Mouse (Mus musculus) lung, postnatal 0 days (tissue): ENCODE measurements around the gene Col9a3. TPM values are rescaled to one million over a fixed set of nuclear protein-coding genes. Genes with fewer than 3 reads are reported as not detected.

Source experiments
- ATAC-seq: fragments of 200-750 bp; cut with Nextera tagmentation; 2 replicates; pipeline ENCODE4 v1.8.0; 2017; ENCODE audit warnings: moderate library complexity
- DNase-seq: peaks from one replicate; pipeline ENCODE4 v3.0.0-alpha.2; 2016; ENCODE audit warnings: low spot score
- H3K27ac ChIP-seq: fragments of 300-500 bp; sonication (generic); 2 replicates; pipeline ENCODE4 v1.5.1; 2014; ENCODE audit warnings: antibody characterized with exemption, mild to moderate bottlenecking, low read length, mixed read lengths
- H3K27me3 ChIP-seq: fragments of 300-500 bp; sonication (generic); replicated peaks from 2 replicates; pipeline ENCODE4 v1.6.1; 2014; ENCODE audit warnings: low read length, mixed read lengths; ENCODE audit not compliant: insufficient read depth
- H3K36me3 ChIP-seq: fragments of 300-500 bp; sonication (generic); 2 replicates; pipeline ENCODE4 v1.6.1; 2014; ENCODE audit warnings: low read length, mixed read lengths; ENCODE audit not compliant: insufficient read depth
- H3K4me1 ChIP-seq: fragments of 300-500 bp; sonication (generic); 2 replicates; pipeline ENCODE4 v1.6.1; 2014; ENCODE audit warnings: antibody characterized with exemption, low read depth, low read length, mixed read lengths; ENCODE audit not compliant: insufficient read depth
- H3K4me2 ChIP-seq: fragments of 300-500 bp; sonication (generic); replicated peaks from 2 replicates; pipeline ENCODE4 v1.6.1; 2014; ENCODE audit warnings: low read depth, mild to moderate bottlenecking, low read length, moderate library complexity, mixed read lengths
- H3K4me3 ChIP-seq: fragments of 300-500 bp; sonication (generic); 2 replicates; pipeline ENCODE4 v1.5.1; 2014; ENCODE audit warnings: low read depth, low read length
- H3K9ac ChIP-seq: fragments of 300-500 bp; sonication (generic); replicated peaks from 2 replicates; pipeline ENCODE4 v1.6.1; 2014; ENCODE audit warnings: low read depth, mild to moderate bottlenecking
- H3K9me3 ChIP-seq: fragments of 300-500 bp; sonication (generic); 2 replicates; pipeline ENCODE4 v1.6.1; 2016; ENCODE audit warnings: low read length, mixed read lengths
- CTCF ChIP-seq: IDR thresholded peaks from 2 replicates; pipeline ENCODE4 v1.5.1; 2016; ENCODE audit warnings: antibody characterized with exemption, mild to moderate bottlenecking
- EP300 ChIP-seq: IDR thresholded peaks from 2 replicates; pipeline ENCODE4 v1.6.1; 2016; ENCODE audit warnings: antibody characterized with exemption, mild to moderate bottlenecking, control low read depth
- WGBS: fragments of 180-500 bp; shearing (Covaris S2); extraction: QIAGEN DNeasy Blood & Tissue Kit; methylation state at CpG from one replicate; pipeline ENCODE4 v1.1.7; 2014; 5-methylcytosine and 5-hydroxymethylcytosine counted together
- polyA plus RNA-seq: library from polyadenylated mRNA; unstranded; fragments of >200 nt; fragmentation: Nextera tagmentation; extraction: Ambion mirVana; gene quantifications from 2 replicates; pipeline ENCODE4 v1.2.1, GENCODE M21; 2015

Col9a3 gene
- polyA plus RNA-seq, 1 experiment from 2014 or later, result 0.33 TPM

DNA sequence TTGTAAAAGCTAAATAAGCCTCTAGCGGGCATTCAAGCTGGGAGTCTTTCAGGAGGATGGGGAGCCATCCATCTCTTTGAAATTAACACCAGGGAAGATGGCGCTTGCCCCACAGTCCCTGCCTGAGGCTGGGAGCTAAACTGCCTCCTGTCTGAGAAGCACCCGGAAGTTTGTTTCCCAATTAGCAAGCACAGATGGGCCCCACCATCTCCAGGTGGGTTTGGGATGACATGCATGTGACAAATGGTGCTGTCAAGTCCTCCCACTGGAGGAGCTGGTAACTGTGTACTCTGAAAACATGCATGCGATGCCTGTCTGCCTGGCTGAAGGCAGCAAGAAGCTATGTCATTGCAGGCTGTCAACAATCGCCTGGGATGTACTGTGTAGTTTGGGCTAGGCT is 33.7 kb upstream of the Col9a3 start:
- TF ChIP-seq EP300, result no peak
- TF ChIP-seq CTCF, result no peak
- WGBS, result 31% methylated on average over 5 of the region's 5 CpGs
- H3K4me2 ChIP-seq, result no peak overlapping the region

DNA sequence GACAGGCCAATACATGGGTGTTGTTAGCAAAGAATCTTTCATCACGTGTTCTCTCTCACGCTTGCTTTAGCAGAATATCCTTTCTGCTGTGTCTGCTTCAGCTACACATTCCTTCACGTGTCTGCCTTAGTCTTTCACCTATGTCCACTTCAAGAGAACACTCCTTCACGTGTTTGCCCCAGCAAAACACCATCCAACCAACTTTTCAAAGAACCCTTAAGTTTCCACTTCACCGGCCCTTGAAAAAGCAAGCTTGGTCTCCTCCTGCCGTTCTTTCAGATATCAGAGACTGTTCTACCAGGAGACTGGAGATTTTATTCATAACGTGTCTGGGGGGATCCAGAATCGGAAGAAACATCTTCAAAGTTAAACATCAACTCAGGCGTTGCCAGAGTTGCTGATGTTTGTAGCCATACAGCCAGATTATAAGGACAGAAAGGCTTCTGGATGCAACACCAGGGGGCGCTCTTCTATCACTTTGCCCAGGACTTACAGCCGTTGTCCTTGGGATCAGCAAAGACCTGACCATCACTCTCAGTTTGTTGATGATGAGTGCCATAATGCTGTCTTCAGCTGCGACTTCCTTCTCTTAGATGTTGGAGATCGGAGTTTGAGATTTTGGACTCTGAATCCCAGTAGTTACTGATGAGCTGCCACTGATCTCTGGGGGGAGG is 31.2 kb upstream of the Col9a3 start:
- 18% methylated on average over 13 of the region's 13 CpGs for WGBS
- Histone ChIP-seq H3K9ac (no peak overlapping the region), H3K4me2 (no peak overlapping the region), H3K9me3 (no peaks in the 10 kb centered on the region), H3K27me3 (peaks cover 3% of the 10 kb centered on the region; the same call in 1 of the 2 replicates), H3K36me3 (no peaks in the 10 kb centered on the region), H3K4me3 (no peak overlapping the region), H3K4me1 (peaks cover 8% of the 10 kb centered on the region; the same call in 1 of the 2 replicates), H3K27ac (no peak overlapping the region)
- ATAC-seq, result peak; percentile 66
- no peak for TF ChIP-seq EP300
- peak; percentile 85 for TF ChIP-seq CTCF
- peak; percentile 79 for DNase-seq

More for the DNA sequence above, 33.7 kb upstream of the Col9a3 start:
- no peaks in the 10 kb centered on the region for H3K9me3 ChIP-seq
- H3K36me3 ChIP-seq, result no peaks in the 10 kb centered on the region
- H3K9ac ChIP-seq, result no peak overlapping the region
- H3K27ac ChIP-seq, result no peak overlapping the region
- H3K4me1 ChIP-seq, result 0 out of 2 replicates have a peak, but pooled peaks cover 5% of the 10 kb centered on the region
- no peak overlapping the region for H3K4me3 ChIP-seq
- DNase-seq, result no peak
- no peaks in the 10 kb centered on the region for H3K27me3 ChIP-seq
- no peak for ATAC-seq

DNA sequence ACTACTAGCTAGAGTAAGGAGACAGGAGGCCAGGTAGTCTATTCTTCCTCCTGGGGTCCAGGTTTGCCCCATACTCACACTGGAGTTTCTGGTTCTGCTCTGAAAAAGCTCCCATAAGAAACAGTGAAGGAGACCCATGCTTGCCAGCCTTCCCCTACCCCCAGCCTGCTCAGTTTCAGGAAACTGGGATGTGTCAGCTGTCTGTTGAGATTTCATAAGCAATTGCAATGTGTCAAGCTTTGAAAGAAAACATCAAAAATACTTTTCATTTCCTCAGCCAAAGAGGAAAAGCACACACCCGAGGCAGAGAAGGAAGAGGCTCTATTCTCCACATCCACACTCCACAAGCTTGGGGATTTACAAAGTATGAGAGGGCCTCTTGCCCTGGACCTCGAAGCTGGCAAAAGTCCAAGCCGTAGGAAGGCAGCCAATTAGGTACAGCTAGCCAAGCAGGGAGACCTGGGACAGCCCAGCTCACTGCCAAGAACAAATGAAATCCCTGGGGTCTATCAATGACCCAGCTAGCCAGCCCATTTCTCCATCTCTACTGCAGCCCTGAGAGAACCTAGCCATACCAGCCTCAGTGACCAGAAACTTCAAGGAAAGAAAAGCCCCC is 28.5 kb upstream of the Col9a3 start:
- no peak overlapping the region for H3K4me2 ChIP-seq
- H3K27me3 ChIP-seq, result peaks cover 3% of the 10 kb centered on the region; the same call in 1 of the 2 replicates
- 2% methylated on average over 3 of the region's 3 CpGs for WGBS
- TF ChIP-seq CTCF (no peak), EP300 (no peak)
- H3K4me1 ChIP-seq, result peaks cover 8% of the 10 kb centered on the region; the same call in 1 of the 2 replicates
- H3K4me3 ChIP-seq, result no peak overlapping the region
- no peak overlapping the region for H3K27ac ChIP-seq
- peak; percentile 56; the same call in 1 of the 2 replicates for ATAC-seq
- H3K9ac ChIP-seq, result no peak overlapping the region
- peak; percentile 44 for DNase-seq
- no peaks in the 10 kb centered on the region for H3K9me3 ChIP-seq
- no peaks in the 10 kb centered on the region for H3K36me3 ChIP-seq

DNA sequence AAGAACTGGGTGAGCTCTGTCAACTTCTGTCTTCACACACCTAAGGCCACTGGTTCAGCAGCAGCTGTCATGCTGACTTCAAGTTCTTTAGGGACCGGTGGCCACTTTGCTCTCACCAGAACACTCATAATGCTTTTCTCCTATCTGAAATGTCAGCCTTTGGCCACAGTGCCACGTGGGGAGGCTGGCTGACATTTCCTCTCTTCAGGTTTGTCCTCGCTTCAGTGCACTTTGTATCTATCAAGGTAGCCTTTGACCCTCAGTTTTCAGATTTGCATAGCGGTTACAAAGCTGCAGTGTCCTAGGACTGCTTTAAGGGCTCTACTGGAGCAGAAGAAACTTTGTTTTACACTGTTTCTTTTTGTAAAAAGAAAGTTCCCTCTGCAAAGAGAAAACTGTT is 21.1 kb upstream of the Col9a3 start:
- Histone ChIP-seq H3K4me1 (no peaks in the 10 kb centered on the region), H3K9me3 (no peaks in the 10 kb centered on the region), H3K36me3 (no peaks in the 10 kb centered on the region), H3K27ac (no peak overlapping the region), H3K4me3 (no peak overlapping the region), H3K9ac (no peak overlapping the region), H3K4me2 (no peak overlapping the region), H3K27me3 (no peaks in the 10 kb centered on the region)
- DNase-seq (no peak), ATAC-seq (no peak)
- no peak for TF ChIP-seq EP300
- TF ChIP-seq CTCF, result no peak
- 53% methylated on average over 4 of the region's 4 CpGs for WGBS

DNA sequence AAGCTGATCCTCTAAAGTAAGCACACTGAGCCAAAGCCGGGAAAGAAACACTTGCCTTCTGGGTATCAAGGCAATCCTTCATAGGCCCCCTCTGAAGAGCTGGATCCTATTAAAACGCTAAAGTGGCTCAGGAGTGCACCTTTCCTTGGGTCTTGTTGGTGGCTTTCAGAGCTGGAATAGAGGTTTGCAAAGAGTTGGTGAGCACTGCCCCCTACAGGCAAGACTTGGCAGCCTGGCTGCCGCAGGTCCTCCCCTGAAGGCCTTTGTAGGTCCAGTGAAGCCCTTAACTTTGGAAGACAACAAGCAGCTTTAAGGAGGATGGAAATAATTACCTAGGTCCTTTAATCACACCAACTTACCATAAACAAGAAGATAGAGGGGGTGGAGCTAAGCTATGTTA is 18.9 kb upstream of the Col9a3 start:
- TF ChIP-seq CTCF (peak; percentile 94), EP300 (no peak)
- DNase-seq (peak; percentile 83), ATAC-seq (no peak)
- no peak overlapping the region for H3K27ac ChIP-seq
- no peak overlapping the region for H3K4me2 ChIP-seq
- H3K36me3 ChIP-seq, result no peaks in the 10 kb centered on the region
- no peaks in the 10 kb centered on the region for H3K9me3 ChIP-seq
- no peak overlapping the region for H3K4me3 ChIP-seq
- WGBS, result 6% methylated on average over 3 of the region's 3 CpGs
- H3K4me1 ChIP-seq, result no peaks in the 10 kb centered on the region; the same call in 1 of the 2 replicates
- H3K9ac ChIP-seq, result no peak overlapping the region
- no peaks in the 10 kb centered on the region for H3K27me3 ChIP-seq

DNA sequence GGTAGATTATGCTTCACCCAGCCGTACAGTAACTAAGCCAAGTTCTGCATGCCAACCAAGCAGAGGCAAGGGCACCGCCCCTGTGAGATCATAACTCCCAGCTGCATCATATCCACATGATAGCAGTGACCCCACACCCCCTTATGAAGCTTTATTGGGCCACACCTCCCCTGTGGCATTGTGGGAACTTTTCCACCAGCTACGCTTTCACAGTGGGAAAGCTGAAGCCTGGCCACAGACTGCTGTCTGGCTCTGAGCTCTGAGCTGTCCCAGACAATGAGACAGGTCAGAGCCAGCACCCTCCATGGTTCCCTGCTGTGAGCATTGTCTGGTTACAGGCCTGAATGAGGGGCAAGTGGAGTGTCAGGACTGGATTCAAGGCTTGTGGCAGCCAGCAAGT is 16.6 kb upstream of the Col9a3 start, which contains the start of gene Mrgbp:
Gene Mrgbp, plus strand, starts transcription at position 303 of the 400 bp plus-strand sequence.
- no peak within 1 kb of the TSS for H3K4me2 ChIP-seq
- H3K27ac ChIP-seq, result no peak within 1 kb of the TSS
- no peak within 1 kb of the TSS for H3K9ac ChIP-seq
- no peaks in the 10 kb centered on the region for H3K9me3 ChIP-seq
- 0 out of 2 replicates have a peak, but pooled peaks cover 4% of the 10 kb centered on the region for H3K36me3 ChIP-seq
- peak; percentile 23 for ATAC-seq
- DNase-seq, result peak; percentile 56
- no peak for TF ChIP-seq EP300
- TF ChIP-seq CTCF, result no peak
- H3K27me3 ChIP-seq, result no peaks in the 10 kb centered on the region
- WGBS, result 65% methylated on average over 3 of the region's 3 CpGs
- H3K4me3 ChIP-seq, result no peak within 1 kb of the TSS
- H3K4me1 ChIP-seq, result no peaks in the 10 kb centered on the region; the same call in 1 of the 2 replicates
